Mouse (Mus musculus) hindbrain, embryonic 10.5 days (tissue): ENCODE data around the gene Dnajb3. TPM values are rescaled to one million over a fixed set of nuclear protein-coding genes. Genes with fewer than 3 reads are reported as not detected.
A peak's percentile ranks its signal among the peaks of the same experiment; 100 is the strongest.

Source experiments
- DNase-seq: peaks from one replicate; pipeline ENCODE4 v3.0.0-alpha.2; 2017; ENCODE audit warnings: low spot score
- H3K27ac ChIP-seq: fragments of 300-500 bp; sonication (generic); 2 replicates; pipeline ENCODE4 v1.5.1; 2016; ENCODE audit warnings: mild to moderate bottlenecking, moderate library complexity
- H3K27me3 ChIP-seq: fragments of 300-500 bp; sonication (generic); 2 replicates; pipeline ENCODE4 v1.6.1; 2016; ENCODE audit warnings: mild to moderate bottlenecking; ENCODE audit not compliant: poor library complexity, insufficient read depth, severe bottlenecking
- H3K36me3 ChIP-seq: fragments of 300-500 bp; sonication (generic); 2 replicates; pipeline ENCODE4 v1.6.1; 2016; ENCODE audit warnings: mild to moderate bottlenecking, moderate library complexity
- H3K4me1 ChIP-seq: fragments of 300-500 bp; sonication (generic); replicated peaks from 2 replicates; pipeline ENCODE4 v1.6.1; 2016; ENCODE audit warnings: mild to moderate bottlenecking
- H3K4me3 ChIP-seq: fragments of 300-500 bp; sonication (generic); 2 replicates; pipeline ENCODE4 v1.5.1; 2016; ENCODE audit warnings: mild to moderate bottlenecking, moderate library complexity
- H3K9me3 ChIP-seq: fragments of 300-500 bp; sonication (generic); 2 replicates; pipeline ENCODE4 v1.6.1; 2016; ENCODE audit warnings: mild to moderate bottlenecking, moderate library complexity
- WGBS: fragments of 180-500 bp; shearing (Covaris S2); methylation state at CpG from one replicate; pipeline ENCODE4 v1.1.7; 2016; 5-methylcytosine and 5-hydroxymethylcytosine counted together
- polyA plus RNA-seq: library from polyadenylated mRNA; unstranded; fragments of >200 nt; fragmentation: Nextera tagmentation; extraction: Ambion mirVana; gene quantifications from 2 replicates; pipeline ENCODE4 v1.2.1, GENCODE M21; 2016

Dnajb3 gene
- 13.4 and 14.0 TPM in 2 replicates for polyA plus RNA-seq

DNA sequence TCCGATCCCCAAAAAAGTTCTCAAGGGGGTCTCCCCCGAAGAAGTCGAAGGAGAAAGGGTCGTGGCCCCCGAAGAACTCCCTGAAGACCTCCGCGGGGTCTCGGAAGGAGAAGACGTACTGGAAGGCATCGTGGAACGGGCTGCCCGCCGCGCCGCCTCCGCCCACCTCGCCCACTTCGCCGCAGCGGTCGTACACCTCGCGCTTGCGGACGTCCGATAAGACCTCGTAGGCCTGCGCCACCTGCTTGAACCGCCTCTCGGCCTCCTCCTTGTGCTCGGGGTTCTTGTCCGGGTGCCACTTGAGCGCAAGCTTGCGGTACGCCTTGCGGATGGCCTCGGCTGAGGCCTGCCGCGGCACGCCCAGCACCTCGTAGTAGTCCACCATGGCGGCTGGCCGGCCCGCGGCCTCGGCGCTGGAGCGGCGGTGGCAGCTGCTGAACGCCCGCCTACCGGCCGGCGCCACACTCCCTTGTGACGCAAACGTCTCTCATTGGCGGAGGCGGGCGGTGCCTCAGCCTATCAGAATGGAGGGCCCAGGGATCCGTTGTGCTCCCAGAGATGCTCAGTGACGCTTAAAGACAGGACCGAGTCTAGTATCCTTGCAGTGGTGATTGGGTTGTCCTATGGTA lies at the start of gene Dnajb3:
Gene Dnajb3 (minus strand): TSS at position 489 of the 629 bp plus-strand sequence.
- peak; percentile 88 for DNase-seq
- Histone ChIP-seq H3K36me3 (no peaks in the 10 kb centered on the region; the same call in 1 of the 2 replicates), H3K4me3 (peak within 1 kb of the TSS; percentile 62), H3K4me1 (peaks cover 8% of the 10 kb centered on the region; the same call in 1 of the 2 replicates), H3K27ac (peak within 1 kb of the TSS; percentile 91), H3K27me3 (peaks cover 25% of the 10 kb centered on the region), H3K9me3 (peaks cover 19% of the 10 kb centered on the region)
- 6% methylated on average over 62 of the region's 62 CpGs for WGBS

DNA sequence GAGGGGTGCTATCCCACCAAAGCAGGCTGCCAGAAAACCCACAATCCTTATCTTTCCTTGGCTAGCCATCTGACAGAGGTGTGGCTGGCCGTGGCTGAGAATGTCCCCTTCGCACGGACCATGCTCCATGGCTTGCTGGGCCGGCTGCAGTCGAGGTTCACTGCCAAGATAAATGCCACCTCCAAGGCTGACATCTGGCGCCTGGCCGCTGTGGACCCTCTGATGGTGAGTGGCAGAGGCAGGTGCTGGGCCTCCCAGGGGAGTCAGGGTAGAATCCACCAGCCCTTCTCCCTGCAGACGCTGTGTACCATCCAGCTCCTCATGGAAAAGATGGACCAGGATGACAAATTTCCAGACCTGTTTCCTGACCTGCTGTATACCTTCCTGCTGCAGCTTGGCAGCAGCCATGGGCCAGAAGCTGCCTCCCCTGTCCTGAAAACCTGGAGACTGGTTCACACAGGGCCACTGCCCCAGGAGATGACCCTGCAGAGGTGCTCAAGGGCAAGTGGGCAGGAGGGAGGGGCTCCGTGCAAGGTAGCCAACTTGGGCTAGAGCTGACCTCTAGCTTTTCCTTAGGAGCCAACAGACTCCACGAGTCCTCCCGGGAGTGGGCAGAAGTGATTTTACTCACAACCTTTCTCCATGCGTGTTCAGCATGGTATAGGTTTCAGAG lies 49.3 kb upstream of the Dnajb3 start:
- H3K4me1 ChIP-seq: no peaks in the 10 kb centered on the region
- peaks cover 98% of the 10 kb centered on the region for H3K9me3 ChIP-seq
- peaks cover 8% of the 10 kb centered on the region for H3K36me3 ChIP-seq
- H3K27ac ChIP-seq: no peak overlapping the region
- DNase-seq: no peak
- no peak overlapping the region for H3K4me3 ChIP-seq
- WGBS: 88% methylated on average over 12 of the region's 12 CpGs
- H3K27me3 ChIP-seq: no peaks in the 10 kb centered on the region

DNA sequence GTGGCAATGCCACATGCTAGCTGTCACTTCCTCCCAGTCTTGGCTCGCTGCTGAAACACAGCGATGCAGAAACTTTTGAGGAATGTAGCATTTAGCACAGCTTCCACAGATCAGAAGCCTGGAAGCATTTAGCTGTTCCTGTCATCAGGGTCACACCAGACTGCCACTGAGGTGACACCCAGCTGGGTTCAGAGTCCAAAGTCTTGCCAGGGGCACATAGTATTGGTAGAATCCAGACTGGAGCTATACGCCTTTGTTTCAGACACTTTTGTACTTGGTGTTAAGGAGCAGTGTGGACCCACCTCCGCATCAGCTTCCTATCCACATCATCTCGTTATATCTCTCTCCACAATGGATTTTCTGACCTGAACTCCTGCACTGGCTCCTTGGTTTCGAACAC lies 48.0 kb upstream of the Dnajb3 start:
- peaks cover 98% of the 10 kb centered on the region for H3K9me3 ChIP-seq
- no peak for DNase-seq
- 73% methylated on average over 6 of the region's 6 CpGs for WGBS
- H3K27ac ChIP-seq: no peak overlapping the region
- H3K27me3 ChIP-seq: no peaks in the 10 kb centered on the region
- no peaks in the 10 kb centered on the region for H3K4me1 ChIP-seq
- H3K36me3 ChIP-seq: no peaks in the 10 kb centered on the region
- H3K4me3 ChIP-seq: no peak overlapping the region

DNA sequence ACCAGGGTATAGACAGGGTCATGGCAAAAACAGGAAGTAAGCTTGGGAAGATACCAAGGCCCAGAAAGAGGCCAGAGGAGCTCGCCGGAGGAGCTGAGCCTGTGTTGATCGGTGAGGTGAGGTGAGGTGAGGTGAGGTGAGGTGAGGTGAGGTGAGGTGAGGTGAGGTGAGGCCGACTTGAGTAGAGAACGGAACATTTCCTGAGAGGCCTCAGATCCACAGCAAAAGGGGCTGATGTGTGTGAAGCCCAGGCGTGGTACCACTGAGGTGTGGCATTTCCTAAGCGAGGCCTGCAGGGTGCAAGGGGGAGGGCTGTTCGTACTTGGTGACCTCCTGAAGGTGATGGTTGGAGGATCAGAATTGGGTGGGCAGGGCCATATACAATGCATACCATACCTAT lies 47.5 kb upstream of the Dnajb3 start:
- H3K4me1 ChIP-seq: no peaks in the 10 kb centered on the region
- H3K9me3 ChIP-seq: peaks cover 98% of the 10 kb centered on the region
- no peak for DNase-seq
- 74% methylated on average over 8 of the region's 8 CpGs for WGBS
- no peaks in the 10 kb centered on the region for H3K36me3 ChIP-seq
- H3K27ac ChIP-seq: no peak overlapping the region
- H3K4me3 ChIP-seq: no peak overlapping the region
- no peaks in the 10 kb centered on the region for H3K27me3 ChIP-seq

DNA sequence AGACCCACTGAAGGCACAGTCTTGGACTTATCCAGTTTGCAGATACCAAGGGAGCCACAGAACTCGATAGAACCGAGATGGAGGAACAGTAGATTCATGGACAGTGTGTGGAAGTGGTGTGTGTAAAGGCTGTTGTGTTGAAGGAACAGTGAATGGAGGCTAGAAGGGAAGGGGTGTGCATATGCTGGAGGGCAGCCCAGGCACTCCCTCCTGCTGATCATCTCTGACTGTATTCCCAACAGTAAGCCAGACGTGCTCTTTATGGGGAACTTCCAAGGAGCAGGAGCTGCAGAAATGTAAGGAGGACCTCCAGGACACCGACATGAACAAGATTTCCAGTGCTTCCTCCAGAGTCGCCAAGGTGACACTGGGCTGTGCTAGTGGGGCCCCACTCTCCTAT lies 44.4 kb upstream of the Dnajb3 start:
- Histone ChIP-seq H3K27ac (no peak overlapping the region), H3K27me3 (no peaks in the 10 kb centered on the region), H3K36me3 (no peaks in the 10 kb centered on the region), H3K9me3 (peaks cover 98% of the 10 kb centered on the region), H3K4me1 (no peaks in the 10 kb centered on the region), H3K4me3 (no peak overlapping the region)
- WGBS: 83% methylated on average over 5 of the region's 5 CpGs
- no peak for DNase-seq

DNA sequence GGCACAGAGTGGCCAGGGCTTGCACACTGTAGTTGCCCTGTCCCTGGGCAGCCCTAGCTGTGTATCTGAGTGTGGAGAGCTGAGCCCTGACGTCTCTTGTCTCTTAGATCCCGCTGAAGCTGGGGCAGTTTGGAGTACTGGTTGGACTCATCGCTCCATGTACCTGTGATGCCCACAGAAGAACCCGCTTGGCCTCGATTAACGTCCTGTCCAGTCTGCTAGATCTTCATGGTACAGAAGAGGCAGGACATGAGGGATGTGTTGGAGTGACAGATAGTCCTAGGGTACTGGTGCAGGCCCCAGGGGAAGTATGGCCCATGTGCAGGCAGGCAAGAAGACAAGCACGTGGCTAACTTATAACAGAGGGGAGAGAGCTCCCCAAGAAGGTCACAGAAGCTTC lies 44.0 kb upstream of the Dnajb3 start:
- DNase-seq: no peak
- no peaks in the 10 kb centered on the region for H3K27me3 ChIP-seq
- H3K9me3 ChIP-seq: peaks cover 98% of the 10 kb centered on the region
- no peak overlapping the region for H3K4me3 ChIP-seq
- H3K27ac ChIP-seq: no peak overlapping the region
- WGBS: 76% methylated on average over 7 of the region's 7 CpGs
- H3K36me3 ChIP-seq: no peaks in the 10 kb centered on the region
- no peaks in the 10 kb centered on the region for H3K4me1 ChIP-seq

DNA sequence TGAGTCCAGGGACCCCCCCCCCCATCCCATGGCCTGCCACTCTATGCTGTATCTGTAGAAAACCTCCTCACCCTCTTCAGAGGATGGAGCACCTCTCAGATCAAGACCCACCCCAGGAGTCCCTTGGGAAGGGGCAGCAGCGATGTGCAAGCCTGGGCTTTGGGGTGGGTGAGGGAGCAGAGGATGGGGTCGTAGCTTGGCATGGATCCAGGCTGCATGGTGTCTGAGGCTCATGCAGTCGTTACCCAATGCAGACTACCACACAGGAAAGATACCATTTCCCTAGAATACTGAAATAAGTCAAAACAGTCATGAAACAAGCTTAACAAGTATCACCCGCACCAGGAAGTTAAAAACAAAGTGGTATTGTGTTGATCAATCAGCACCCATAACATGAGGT lies 43.1 kb upstream of the Dnajb3 start:
- no peak overlapping the region for H3K4me3 ChIP-seq
- peaks cover 98% of the 10 kb centered on the region for H3K9me3 ChIP-seq
- no peak overlapping the region for H3K27ac ChIP-seq
- no peaks in the 10 kb centered on the region for H3K36me3 ChIP-seq
- WGBS: 71% methylated on average over 4 of the region's 4 CpGs
- H3K27me3 ChIP-seq: no peaks in the 10 kb centered on the region
- no peaks in the 10 kb centered on the region for H3K4me1 ChIP-seq
- no peak for DNase-seq

DNA sequence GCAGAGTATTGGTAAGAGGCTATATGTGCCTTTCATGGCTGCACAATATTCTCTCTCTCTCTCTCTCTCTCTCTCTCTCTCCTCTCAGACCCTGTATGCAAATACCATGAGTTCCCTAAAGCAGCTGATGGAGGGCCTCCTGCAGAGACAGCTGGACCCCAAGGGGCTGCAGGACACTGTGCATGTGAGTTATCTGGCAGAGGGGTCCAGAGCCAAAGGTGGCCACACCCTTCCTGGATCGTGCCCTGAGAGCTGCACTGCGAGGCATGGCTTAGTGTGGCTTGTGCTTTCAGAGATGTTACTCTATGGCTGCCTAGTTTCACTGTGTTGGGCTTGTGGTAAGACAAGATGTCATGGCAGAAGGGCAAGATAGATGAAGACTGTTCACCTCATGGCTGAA lies 42.1 kb upstream of the Dnajb3 start:
- Histone ChIP-seq H3K9me3 (peaks cover 97% of the 10 kb centered on the region), H3K27ac (no peak overlapping the region), H3K27me3 (no peaks in the 10 kb centered on the region), H3K4me3 (no peak overlapping the region), H3K36me3 (no peaks in the 10 kb centered on the region), H3K4me1 (no peaks in the 10 kb centered on the region)
- WGBS: 54% methylated on average over 2 of the region's 2 CpGs
- DNase-seq: no peak

DNA sequence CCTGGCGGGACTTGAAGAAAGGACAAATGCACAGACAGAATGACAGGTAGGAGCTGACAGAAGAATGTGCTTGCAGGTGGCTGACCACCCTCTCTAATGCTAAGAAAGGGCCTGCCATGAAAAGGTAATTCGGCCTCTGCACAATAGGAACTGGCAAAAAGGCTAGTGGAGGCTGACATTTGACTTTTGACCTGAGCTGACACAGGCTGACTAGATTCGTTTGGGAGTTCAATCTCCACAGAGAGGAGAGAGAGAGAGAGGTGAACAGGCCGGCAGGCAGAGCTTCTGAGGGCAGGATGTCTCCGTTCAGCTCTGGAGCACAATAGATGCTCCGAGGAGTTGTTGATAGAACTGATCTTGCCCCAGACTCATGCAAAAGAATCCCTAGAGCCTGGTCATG lies 40.8 kb upstream of the Dnajb3 start:
- Histone ChIP-seq H3K9me3 (peaks cover 99% of the 10 kb centered on the region), H3K36me3 (no peaks in the 10 kb centered on the region), H3K4me1 (no peaks in the 10 kb centered on the region), H3K4me3 (no peak overlapping the region), H3K27ac (no peak overlapping the region), H3K27me3 (no peaks in the 10 kb centered on the region)
- no peak for DNase-seq
- 44% methylated on average over 6 of the region's 6 CpGs for WGBS

DNA sequence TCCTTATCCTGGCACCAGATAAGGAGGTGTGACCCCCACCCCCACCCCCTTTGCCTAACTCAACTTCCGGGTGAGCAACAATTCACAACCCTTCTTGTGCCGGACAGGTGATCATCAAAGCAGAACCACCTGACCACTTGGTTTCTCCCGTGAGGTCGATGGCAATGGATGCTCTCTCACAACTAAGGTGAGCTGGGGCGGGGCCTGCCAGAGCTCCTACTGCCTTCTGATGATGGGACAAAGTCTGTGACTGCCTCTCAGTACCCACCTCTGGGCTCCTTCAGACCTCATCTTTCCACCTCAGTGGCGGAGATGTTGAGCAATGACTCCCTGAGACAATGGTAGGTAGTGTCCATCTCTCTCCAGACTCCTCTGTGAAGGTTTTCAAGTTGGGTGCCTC lies 40.3 kb upstream of the Dnajb3 start:
- no peak for DNase-seq
- no peaks in the 10 kb centered on the region for H3K36me3 ChIP-seq
- H3K9me3 ChIP-seq: peaks cover 99% of the 10 kb centered on the region
- 79% methylated on average over 6 of the region's 6 CpGs for WGBS
- no peak overlapping the region for H3K27ac ChIP-seq
- H3K4me3 ChIP-seq: no peak overlapping the region
- no peaks in the 10 kb centered on the region for H3K27me3 ChIP-seq
- no peaks in the 10 kb centered on the region for H3K4me1 ChIP-seq

DNA sequence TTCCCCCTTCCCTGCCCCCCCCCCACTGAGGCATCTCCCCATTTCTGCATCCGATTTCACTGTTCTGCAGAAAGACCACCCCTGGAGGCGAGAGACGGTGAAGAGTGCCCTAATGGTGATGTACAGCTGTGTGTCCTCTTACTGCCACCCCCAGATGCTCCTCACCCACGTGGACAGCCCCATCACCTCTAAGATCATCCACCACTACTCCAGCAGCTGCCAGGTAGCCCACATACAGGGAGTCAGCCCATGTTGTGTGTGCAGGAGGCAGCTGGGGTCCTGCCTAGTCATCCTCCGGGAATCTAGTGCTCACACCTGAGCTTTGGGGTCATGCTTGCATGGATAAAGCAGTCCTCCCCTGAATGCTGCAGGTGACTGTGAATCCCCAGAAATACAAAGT lies 38.3 kb upstream of the Dnajb3 start:
- no peaks in the 10 kb centered on the region for H3K4me1 ChIP-seq
- no peaks in the 10 kb centered on the region for H3K36me3 ChIP-seq
- H3K9me3 ChIP-seq: peaks cover 99% of the 10 kb centered on the region
- no peak for DNase-seq
- no peaks in the 10 kb centered on the region for H3K27me3 ChIP-seq
- H3K4me3 ChIP-seq: no peak overlapping the region
- no peak overlapping the region for H3K27ac ChIP-seq
- WGBS: 64% methylated on average over 5 of the region's 5 CpGs

DNA sequence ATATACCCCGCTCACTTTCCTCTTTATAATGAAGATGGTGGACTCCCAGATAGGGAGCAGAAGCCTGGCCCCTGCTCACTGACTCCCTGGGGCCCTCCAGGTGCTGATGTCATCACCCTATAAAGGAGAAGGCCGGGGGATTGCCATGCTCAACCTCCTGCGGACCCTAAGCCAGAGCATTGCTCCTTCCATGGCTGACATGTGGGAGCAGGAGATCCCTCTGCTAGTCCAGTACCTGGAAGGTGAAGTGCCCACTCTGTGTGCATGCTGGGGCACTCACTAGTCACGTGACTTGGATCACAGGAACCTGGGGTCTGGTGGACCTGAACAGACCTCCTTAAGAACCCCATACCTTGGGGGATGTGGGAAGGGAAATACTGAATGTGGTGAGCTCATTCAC lies 35.0 kb upstream of the Dnajb3 start:
- H3K4me3 ChIP-seq: no peak overlapping the region
- 77% methylated on average over 4 of the region's 4 CpGs for WGBS
- H3K27me3 ChIP-seq: no peaks in the 10 kb centered on the region
- DNase-seq: no peak
- H3K27ac ChIP-seq: no peak overlapping the region
- no peaks in the 10 kb centered on the region for H3K4me1 ChIP-seq
- H3K9me3 ChIP-seq: peaks cover 97% of the 10 kb centered on the region
- no peaks in the 10 kb centered on the region for H3K36me3 ChIP-seq

DNA sequence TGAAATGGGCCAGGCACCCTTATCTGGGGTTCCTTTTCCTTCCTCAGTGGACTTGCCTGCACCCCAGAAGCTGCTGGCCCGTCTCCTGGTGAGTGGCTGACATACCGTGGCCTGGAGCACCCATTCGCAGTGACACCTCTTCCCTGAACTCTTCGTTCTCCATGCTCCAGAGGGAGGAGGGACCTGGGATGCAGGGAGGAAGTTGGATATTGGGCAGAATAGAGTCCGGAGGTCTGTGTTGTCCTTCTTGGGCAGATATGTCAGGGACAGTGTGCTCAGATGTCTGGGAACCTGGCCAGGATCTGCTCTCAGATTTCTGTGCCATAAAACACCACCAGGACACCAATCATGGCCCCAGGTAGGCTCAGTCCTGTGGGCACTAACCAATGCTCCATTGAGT lies 34.5 kb upstream of the Dnajb3 start:
- no peaks in the 10 kb centered on the region for H3K27me3 ChIP-seq
- WGBS: 75% methylated on average over 5 of the region's 5 CpGs
- no peaks in the 10 kb centered on the region for H3K36me3 ChIP-seq

More for the DNA sequence above, 34.5 kb upstream of the Dnajb3 start:
- no peak for DNase-seq
- H3K27ac ChIP-seq: no peak overlapping the region
- H3K4me3 ChIP-seq: no peak overlapping the region
- H3K4me1 ChIP-seq: no peaks in the 10 kb centered on the region
- peaks cover 97% of the 10 kb centered on the region for H3K9me3 ChIP-seq
